Mouse (Mus musculus) CD4-positive helper T cell, adult 2 months (primary cell): ENCODE measurements around the gene Pawr.

Experiments used
- DNase-seq: peaks from one replicate; pipeline ENCODE4 v3.0.0-alpha.2; 2012; ENCODE audit warnings: low read depth, missing footprints, low spot score

Pawr gene

GRCm38 (mm10) chr10:108354726-108355391 is 22.9 kb downstream of the Pawr start:
- no peak for DNase-seq

- no peak for DNase-seq
These were observed 23.5 kb downstream of the Pawr start for GRCm38 (mm10) chr10:108355392-108355775.

- DNase-seq, result no peak
These were observed 24.8 kb downstream of the Pawr start for GRCm38 (mm10) chr10:108356601-108357187.

GRCm38 (mm10) chr10:108359974-108360373 is 28.1 kb downstream of the Pawr start:
- no peak for DNase-seq

- DNase-seq, result no peak
These were observed 28.9 kb downstream of the Pawr start for GRCm38 (mm10) chr10:108360801-108361200.

GRCm38 (mm10) chr10:108361419-108362155 is 29.7 kb downstream of the Pawr start:
- no peak for DNase-seq

GRCm38 (mm10) chr10:108363932-108364331 is 32.0 kb downstream of the Pawr start:
- no peak for DNase-seq

- no peak for DNase-seq
These were observed 33.2 kb downstream of the Pawr start for GRCm38 (mm10) chr10:108364946-108365719.

GRCm38 (mm10) chr10:108366251-108366650 is 34.3 kb downstream of the Pawr start:
- DNase-seq, result no peak

GRCm38 (mm10) chr10:108368358-108368757 is 36.4 kb downstream of the Pawr start:
- DNase-seq, result no peak

- DNase-seq, result no peak
These were observed 40.3 kb downstream of the Pawr start for GRCm38 (mm10) chr10:108372258-108372657.

GRCm38 (mm10) chr10:108372858-108373257 is 40.9 kb downstream of the Pawr start:
- no peak for DNase-seq

- no peak for DNase-seq
These were observed 43.9 kb downstream of the Pawr start for GRCm38 (mm10) chr10:108375796-108376195.

- no peak for DNase-seq
These were observed 44.4 kb downstream of the Pawr start for GRCm38 (mm10) chr10:108376366-108376765.

- no peak for DNase-seq
These were observed 45.4 kb downstream of the Pawr start for GRCm38 (mm10) chr10:108377369-108377768.

GRCm38 (mm10) chr10:108378062-108378461 is 46.1 kb downstream of the Pawr start:
- no peak for DNase-seq

GRCm38 (mm10) chr10:108378479-108378878 is 46.6 kb downstream of the Pawr start:
- DNase-seq, result no peak

- no peak for DNase-seq
These were observed 48.8 kb downstream of the Pawr start for GRCm38 (mm10) chr10:108380715-108381114.

GRCm38 (mm10) chr10:108384153-108384769 is 52.3 kb downstream of the Pawr start:
- no peak for DNase-seq

GRCm38 (mm10) chr10:108385480-108385955 is 53.6 kb downstream of the Pawr start:
- no peak for DNase-seq

- no peak for DNase-seq
These were observed 56.5 kb downstream of the Pawr start for GRCm38 (mm10) chr10:108388410-108388915.
